Mouse (Mus musculus): ENCODE data around the gene Aqp7. TPM values are rescaled to one million over a fixed set of nuclear protein-coding genes. Genes with fewer than 3 reads are reported as not detected.

Gene Aqp7
- total RNA-seq, 4 experiments from 2014 or later: not detected

DNA sequence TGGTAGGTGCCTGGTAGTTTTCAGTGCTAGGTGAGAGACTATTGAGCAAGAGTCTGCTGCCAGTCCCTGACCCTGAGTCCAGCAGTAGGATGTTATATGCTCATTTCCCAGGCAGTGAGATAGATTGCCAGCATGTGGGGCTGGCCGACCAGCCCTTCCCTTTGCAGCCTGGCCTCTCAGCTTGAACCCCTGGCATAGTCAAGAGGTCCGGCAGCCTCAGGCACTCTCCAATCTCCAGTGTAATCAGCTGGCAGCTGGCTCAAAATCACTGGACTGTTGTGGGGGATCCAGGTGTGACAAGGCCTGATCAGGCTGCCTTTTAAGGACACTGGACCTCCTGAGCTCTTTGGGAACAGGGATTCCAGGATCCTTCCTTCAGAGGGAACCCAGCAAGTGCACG, 15.4 kb upstream of the Aqp7 start:
- DNase-seq (ENCODE audit: low spot score in 2 of 2): no peak

DNA sequence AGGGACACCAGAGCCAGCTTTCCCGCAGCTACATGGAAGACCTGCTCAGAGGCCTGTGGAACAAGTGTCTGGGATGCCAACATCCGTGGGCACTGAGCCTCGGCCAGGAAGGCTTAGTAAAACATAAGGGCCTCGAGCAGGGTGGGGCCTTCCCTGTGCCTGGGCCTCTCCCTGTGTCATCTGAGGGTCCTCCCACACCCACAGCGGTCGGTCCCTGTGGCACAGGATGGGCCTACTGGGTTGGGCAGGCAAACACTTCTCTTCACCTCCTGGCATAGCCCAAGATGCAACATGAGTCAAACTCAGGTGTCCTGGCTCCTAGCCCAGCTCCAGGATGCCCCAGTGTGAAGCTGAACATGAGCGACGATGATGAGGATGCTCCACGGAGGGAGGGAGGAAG, 9.4 kb upstream of the Aqp7 start:
- no peak for DNase-seq (ENCODE audit: low spot score in 2 of 2)

DNA sequence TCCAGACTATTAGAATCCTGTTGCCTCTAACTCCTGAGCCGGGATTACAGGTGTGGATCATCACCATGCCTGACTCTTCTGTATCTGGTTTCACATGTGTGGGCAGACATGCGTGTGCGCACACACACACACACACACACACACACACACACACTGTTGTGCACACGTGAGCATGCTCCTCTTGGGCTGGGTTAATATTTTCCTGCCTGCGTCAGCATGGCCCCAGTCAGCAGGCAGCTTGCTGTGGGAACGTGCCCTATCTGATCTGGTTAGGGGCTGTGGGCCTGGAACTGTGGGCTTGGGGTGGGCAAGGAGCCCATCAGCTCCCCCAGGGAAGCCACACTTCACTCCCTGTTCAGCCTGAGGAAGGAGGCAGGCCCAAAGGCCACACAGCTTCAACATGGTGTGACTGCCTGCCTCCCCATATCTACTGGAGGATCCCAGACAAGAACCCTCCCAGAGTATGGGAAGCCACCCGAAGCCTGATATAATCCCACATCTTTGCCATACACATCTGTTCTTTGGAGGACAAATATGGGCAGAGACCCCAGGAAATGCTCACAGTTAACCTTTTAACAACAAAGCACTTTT, 8.9 kb upstream of the Aqp7 start:
- no peak for DNase-seq (ENCODE audit: low spot score in 2 of 2)

DNA sequence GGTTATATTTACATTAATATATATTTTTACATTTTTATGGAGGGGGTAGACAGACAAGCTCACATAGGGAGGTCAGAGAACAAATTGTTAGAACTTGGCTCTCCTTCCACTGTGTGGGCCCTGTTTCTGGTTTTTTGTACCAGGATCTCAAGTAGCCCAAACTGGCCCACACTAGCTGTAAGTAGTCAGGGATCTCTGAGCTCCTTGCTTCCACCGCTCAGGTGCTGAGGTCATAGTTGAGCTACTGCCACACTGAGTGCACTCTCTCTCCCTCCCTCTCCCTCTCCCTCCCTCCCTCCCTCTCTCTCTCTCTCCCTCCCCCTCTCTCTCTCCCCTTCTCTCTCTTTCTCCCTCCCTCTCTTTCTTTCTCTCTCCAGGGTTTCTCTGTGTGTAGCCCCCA, 8.3 kb upstream of the Aqp7 start:
- no peak for DNase-seq (ENCODE audit: low spot score in 2 of 2)

DNA sequence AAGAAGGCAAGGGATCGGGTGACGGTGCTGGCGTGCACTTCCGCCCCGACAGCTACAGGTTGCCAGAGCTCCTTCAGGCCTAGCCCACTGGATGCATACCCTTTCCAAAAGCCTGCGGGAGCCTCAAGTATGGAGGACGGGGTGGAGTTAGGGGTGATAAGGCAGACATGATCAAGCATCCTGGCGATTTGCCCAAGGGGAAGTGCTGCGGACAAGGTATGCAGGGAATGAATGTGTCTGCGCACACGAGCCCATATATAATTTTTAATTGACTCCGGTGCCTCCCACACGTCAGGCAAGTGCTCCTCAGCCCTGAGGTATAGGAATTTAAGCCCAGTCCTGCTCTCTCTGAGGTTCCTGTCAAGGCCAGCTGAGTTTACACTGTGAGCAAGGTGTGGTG, 7.2 kb upstream of the Aqp7 start:
- no peak for DNase-seq (ENCODE audit: low spot score in 2 of 2)

DNA sequence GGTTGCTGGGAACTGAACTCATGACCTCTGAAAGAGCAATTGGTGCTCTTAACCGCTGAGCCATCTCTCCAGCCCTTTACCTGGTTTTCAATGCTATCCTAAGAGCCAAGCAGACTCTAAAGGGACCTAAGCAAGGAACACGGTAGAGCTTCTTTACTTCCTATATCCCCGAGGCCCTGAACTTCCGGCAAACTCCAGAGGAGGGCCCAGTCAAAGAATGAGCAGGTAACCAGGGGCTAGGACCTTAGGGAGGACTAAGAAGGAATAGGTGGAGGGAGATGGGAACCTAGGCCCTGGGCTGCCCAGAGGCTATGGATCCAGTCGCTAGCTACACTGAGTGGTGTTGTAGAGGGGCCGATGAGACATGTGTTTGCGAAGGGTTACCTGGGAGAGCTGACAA, 3.8 kb upstream of the Aqp7 start:
- DNase-seq (ENCODE audit: low spot score in 2 of 2): no peak

DNA sequence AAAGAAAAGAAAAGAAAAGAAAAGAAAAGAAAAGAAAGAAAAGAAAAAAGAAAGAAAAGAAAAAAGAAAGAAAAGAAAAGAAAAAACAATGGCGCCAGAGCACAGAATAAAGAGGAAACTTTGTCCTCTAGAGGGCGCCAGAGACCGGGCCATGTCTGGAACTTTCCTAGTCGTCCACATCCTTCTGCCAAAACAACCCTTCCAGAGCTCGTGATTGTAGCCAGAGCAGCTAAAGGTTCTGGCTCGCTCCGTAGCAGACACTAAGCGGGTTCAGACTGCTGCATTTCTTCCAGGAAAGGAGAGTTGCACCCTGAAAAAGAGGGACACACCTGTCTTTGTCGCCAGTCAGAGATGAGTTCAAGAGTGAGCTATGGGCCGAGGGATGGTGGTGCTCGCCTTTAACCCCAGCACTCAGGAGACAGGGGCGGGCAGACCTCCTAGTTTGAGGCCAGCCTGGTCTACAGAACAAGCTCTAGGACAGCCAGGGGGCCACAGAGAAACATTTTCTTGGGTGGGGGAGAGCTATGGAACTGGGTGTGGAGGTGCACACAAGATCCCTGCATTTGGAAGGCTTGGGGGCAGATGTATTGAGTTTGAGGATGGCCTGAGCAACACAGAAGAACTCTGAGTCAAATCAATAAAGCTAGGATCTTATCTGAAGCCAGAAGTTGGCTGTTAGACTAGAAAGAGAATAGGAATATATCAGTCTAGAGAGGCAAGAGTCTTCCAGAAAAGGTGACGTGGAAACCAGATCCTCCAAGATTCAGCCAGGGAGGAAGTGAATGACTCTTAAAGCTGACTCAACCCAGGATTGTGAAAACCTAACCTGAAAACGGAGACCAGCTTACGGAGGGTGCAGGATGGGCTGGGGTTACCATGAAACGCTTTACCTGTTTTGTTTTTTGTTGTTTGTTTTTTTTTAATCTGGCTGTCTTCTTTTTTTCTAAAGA, 3.1 kb upstream of the Aqp7 start:
- DNase-seq (ENCODE audit: low spot score in 2 of 2): peak; percentile 43 to 66

DNA sequence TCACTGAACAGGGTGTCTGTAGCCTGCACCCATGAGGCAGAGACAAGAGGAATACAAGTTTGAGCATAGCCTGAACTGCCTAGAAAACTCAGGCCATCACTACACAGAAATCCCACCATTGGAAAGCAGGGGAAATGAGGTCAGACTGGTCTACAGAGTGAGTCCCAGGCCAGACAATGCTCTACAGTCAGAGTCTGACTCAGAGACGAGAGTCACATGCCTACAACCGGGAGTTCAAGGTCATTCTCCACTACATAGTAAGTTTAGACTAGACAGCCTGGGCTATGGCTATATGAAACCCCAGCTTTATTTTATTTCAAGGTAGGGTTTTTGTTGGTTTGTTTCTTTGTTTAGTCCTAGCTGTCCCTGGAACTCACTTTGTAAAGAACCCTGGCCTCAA, 987 bp upstream of the Aqp7 start:
- no peak for DNase-seq (ENCODE audit: low spot score in 2 of 2)

DNA sequence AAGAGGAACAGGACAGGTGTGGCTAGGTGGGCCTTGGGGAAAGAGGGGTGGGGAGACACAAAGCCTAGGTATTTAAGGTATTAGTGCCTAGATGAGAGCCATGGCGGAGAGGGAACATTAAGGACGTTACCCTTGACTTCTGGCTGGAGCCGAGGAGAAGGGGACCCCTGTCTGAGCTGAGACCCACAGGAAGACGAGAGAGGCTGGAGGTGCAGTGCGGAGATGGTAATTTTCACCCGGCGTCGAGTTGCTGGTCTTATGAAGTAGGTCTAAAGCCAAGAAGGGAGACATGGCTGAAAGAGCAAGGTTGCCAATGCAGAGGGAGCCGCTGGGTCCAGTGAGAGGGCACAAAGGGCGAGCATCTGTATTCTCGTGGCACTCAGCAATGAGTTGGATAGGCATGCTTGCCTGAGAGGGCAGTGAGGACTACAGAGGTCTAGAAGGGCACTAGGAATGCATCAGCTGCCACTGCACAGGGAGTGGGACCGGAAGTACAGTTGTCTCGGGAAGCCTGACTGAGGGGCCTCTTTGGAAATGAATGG, 1.6 kb downstream of the Aqp7 start:
- no peak for DNase-seq (ENCODE audit: low spot score in 2 of 2)

DNA sequence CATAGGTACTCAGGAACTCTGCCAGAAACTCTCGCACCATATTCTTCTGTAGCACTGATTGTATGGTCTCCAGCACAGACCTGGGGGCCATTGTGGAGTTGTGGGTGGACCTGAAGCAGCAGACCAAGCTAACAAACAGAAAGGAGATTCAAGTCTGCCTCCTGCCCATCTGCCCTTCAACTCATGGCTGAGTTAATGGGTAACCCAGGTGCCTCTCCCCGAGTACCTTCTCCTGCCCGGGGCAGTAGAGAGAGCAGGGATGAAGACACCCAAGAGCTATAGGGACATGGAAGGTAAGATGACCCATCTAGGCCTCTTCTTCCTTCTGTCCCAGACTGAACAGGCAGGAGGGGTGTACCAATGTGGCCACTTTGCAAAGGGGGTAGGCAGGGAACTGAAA, 2.7 kb downstream of the Aqp7 start:
- no peak for DNase-seq (ENCODE audit: low spot score in 2 of 2)

DNA sequence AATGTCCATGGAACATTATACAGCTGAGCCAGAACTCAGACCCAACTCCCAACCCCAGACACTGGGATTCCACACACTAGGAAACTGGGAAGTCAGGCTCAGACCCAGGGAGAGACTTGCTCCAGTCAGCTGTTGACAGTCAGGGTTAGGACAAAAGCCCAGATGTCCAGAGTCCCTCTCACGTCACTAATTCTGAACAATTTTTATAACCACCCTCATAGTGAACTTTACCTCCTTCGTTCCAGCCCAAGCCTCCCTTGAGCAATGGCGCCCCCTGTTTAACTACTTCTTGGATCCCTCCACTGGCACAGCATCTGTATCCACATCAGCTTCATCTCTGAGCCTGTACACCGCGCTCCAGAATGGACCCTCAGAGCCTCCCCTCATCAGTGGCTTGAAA, 4.0 kb downstream of the Aqp7 start:
- DNase-seq (ENCODE audit: low spot score in 2 of 2): no peak

DNA sequence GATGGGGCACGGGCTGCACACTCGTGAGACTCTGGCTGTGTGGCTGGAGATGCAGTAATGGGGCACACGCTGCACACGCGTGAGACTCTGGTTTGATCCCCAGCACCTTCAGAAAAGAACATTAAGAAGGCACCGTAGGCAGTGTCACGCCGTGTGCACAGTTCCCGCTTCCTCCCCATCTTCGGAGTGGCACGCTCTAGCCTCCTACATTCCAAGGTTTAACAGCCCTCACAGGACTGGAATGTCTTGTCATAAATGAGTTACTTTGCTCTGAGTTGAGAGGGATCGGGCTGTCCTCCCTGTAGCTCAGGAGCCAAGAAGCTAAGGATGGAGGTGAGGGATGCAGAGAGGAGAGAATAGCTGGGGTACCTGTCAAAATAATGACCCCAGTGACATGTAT, 5.1 kb downstream of the Aqp7 start:
- no peak for DNase-seq (ENCODE audit: low spot score in 2 of 2)

DNA sequence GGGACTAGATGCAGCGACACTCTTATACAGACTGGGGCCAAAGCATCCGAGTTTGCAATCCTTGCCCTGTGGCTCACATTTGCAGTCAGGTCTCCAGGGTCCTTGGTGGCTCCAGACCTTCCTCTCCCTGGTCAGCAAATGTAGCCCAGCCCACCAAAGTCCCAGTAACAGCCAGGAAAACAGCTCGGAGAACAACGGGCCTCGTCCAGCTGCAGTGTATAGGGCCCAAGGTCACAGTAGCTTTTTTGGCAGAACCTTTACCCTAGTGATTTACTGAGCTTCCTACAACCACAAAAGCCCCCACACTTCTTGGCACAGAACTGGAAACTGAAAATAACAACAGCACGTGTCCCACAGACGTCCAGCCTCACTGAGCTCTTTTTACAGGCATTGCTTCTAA, 7.0 kb downstream of the Aqp7 start:
- DNase-seq (ENCODE audit: low spot score in 2 of 2): no peak

DNA sequence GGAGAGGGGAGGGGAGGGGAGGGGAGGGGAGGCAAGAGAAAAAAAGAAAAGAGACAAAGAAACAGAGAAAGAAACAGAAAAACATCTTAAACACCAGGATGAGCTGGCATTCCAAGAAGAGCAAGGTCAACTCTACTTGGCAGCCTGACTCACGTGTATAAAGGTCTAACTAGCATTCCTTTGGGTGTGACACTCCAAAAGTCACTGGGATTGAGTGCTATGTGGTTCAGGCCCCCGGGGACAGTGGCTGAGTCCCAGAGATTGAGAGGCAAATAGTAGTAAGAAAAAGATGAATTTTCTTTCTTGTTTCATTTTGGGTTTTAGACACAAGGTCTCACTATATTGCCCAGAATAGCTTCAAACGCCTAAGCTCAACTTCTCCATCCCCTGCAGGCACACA, 10.0 kb downstream of the Aqp7 start:
- DNase-seq (ENCODE audit: low spot score in 2 of 2): no peak

DNA sequence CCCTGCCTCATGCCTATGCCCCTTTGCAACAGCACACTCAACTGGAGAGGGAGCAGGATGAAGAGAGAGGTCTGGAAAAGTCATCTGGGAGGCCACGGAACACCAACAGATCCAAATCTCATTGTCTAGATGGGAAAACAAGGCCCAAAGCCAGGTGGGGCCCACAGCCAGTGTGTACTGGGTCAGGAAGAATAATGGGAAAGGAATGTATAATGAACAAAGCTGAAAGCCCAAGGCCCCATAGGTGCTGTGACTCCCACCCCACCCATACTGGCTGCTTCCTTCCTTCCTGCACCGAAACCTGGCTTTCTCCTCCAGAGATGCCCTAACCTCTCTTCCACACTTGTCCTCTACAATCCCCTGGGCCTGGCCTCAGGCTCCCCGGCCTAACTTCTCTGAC, 16.7 kb downstream of the Aqp7 start:
- no peak for DNase-seq (ENCODE audit: low spot score in 2 of 2)

DNA sequence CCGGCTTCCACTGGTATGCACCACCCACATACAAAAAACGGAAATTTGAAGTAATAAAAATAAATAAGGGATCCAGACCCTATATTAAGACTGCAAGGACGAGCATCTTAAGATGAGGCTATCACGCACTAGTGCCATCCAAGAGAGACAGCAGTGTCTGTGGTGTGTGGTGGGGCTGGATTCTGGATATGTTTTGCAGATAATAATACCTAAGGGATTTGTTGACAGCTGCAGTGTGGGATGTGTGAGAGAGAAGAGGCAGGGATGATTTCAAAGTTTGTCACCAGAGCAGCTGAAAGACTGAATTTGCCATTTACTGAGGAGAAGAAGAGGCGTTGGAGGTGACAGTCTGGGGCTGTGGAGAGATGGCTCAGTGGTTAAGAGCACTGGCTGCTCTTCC, 18.6 kb downstream of the Aqp7 start:
- peak in 1 of 2 experiments; percentile 87 for DNase-seq (ENCODE audit: low spot score in 2 of 2)

DNA sequence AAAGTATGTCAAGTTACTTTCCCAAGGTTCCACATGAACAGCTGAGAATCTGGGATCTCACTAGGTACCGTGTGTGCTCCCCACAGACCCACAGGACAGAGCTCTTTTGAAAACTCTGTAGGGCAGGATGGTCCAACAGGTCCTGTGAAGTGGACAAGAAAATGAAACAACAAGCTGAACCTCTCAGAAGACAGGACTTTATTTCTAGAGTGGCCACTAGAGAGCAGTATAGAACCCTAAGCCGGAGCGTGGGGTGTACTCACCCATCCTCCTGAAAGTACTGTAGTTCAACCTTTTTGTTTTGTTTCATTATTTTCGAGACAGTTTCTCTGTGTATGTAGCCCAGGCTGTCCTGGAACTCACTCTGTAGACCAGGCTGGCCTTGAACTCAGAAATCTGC, 19.7 kb downstream of the Aqp7 start:
- DNase-seq (ENCODE audit: low spot score in 2 of 2): no peak

DNA sequence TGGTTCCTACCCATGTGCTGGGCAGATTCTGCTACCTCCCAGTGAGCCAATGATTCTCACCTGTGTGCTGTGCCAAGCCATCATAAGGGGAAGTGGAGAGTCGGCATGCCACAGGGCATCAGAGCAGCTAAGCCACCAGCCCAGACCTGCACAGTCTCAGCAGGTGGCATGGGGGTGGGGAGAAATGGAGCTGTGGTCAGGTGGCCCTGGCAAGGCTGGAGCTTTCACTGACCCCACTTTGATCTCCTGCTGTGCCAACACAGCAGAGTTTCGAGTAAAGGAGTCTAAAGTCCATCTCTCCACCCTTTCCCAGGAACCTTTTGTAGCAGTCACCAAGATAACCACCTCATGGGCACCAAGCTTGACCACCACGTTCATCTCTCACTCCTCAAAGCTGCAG, 20.1 kb downstream of the Aqp7 start:
- DNase-seq (ENCODE audit: low spot score in 2 of 2): no peak

DNA sequence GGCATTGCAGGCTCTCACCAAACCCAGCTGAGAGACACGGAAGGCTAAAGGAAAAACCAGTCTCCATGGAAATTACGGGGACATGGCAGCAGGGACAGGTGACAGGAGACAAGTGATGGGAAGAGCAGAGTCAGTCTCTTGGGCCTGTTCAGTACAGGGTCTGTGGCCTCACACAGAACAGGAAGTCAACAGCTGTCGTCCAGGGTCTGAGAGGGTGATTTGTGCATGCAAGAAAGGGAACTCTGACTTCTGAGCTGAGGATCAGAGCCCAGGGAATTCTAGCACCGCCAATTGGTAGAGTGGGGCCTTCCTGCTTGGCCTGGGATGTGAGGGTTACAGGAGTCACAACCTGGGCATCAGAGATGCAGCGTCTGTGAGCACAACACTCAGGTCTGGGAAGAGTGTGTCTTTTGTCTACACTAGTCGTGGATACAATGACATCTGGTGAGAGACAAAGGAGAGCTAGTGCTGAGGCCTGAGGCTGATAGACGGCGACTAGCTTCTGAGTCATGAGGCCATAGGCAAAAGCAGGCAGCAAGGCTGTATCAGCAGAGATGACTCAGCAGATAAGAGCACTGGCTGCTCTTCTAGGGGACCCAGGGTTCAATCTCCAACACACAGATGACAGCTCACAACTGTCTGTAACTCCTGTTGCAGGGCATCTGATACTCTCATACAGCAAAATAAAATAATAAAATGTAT, 21.7 kb downstream of the Aqp7 start:
- no peak for DNase-seq (ENCODE audit: low spot score in 2 of 2)

DNA sequence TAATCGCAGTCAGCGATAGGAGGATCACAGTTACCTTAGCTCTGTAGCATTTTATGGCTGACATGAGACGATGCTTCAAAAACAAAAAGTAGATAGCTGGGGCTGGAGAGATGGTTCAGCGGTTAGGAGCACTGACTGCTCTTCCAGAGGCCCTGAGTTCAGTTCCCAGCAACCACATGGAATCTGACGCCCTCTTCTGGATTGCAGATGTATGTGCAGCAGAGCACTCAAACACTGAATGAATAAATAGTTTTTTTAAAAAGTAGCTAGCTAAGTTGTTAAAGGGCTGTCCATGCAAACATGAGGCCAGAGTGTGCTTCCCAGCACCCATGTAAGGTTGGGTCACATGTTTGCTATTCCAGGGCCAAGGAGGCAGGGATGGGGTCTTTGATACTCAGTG, 26.8 kb downstream of the Aqp7 start:
- DNase-seq (ENCODE audit: low spot score in 2 of 2): no peak

DNA sequence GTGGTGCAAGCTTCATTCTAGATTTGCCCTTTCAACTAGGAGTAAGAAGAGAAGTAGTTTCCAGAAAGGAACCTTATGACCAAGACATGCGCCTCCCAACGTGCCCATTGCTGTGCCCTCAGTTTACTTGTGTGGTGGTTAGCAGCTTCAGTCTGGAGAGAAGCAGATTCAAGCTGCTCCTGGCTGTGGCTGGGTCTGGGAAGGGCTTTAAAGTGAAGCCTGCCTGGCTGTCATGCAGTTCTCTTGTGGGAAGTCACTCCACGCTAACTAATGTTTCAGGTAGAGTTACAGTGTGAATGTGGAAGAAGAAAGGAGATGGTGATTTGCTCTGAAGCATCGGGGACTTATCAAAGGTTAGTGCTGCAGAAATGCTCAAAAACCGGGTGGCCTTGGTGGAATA, 32.1 kb downstream of the Aqp7 start:
- no peak for DNase-seq (ENCODE audit: low spot score in 2 of 2)

DNA sequence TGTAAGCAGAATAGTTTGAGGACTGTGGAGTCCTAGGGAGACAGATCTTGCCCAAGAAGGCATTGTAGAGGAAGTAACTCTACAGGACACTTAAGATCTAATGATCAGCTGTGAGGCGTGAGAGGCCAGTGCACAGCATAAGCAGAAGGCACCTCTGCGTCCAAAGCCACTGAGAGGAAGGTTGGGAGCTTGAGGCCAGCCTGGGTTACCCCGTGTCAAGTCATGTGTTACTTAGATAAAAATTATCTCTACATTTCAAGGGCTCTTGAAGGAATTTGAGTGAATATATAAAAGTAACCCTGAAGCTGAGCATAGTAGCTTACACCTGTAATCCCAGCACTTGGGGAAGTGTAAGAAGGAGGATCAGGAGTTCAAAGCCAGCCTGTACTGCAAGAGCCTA, 34.6 kb downstream of the Aqp7 start:
- no peak for DNase-seq (ENCODE audit: low spot score in 2 of 2)
